Mouse (Mus musculus) embryonic facial prominence, embryonic 11.5 days (tissue): ENCODE measurements around the gene Cdh6. TPM values are rescaled to one million over a fixed set of nuclear protein-coding genes. Genes with fewer than 3 reads are reported as not detected.

Experiments
- ATAC-seq: fragments of 200-750 bp; cut with Nextera tagmentation; replicated peaks from 2 replicates; pipeline ENCODE4 v1.8.0; 2017; ENCODE audit warnings: low read depth; ENCODE audit not compliant: insufficient number of reproducible peaks, low FRiP score, low TSS enrichment
- DNase-seq: peaks from one replicate; pipeline ENCODE4 v3.0.0-alpha.2; 2015; ENCODE audit warnings: low spot score
- H3K27ac ChIP-seq: fragments of 300-500 bp; sonication (generic); replicated peaks from 2 replicates; pipeline ENCODE4 v1.5.1; 2014; ENCODE audit warnings: mild to moderate bottlenecking, low read depth, low read length, control low read depth
- H3K27me3 ChIP-seq: fragments of 300-500 bp; sonication (generic); 2 replicates; pipeline ENCODE4 v1.6.1; 2014; ENCODE audit warnings: mild to moderate bottlenecking, low read length, moderate library complexity, mixed read lengths; ENCODE audit not compliant: control insufficient read depth, insufficient read depth
- H3K36me3 ChIP-seq: fragments of 300-500 bp; sonication (generic); replicated peaks from 2 replicates; pipeline ENCODE4 v1.6.1; 2014; ENCODE audit warnings: low read depth, mild to moderate bottlenecking, low read length, moderate library complexity, mixed read lengths; ENCODE audit not compliant: control insufficient read depth, insufficient read depth
- H3K4me1 ChIP-seq: fragments of 300-500 bp; sonication (generic); 2 replicates; pipeline ENCODE4 v1.6.1; 2014; ENCODE audit warnings: low read length, mixed read lengths; ENCODE audit not compliant: control insufficient read depth, insufficient read depth
- H3K4me2 ChIP-seq: fragments of 300-500 bp; sonication (generic); 2 replicates; pipeline ENCODE4 v1.6.1; 2014; ENCODE audit warnings: low read depth, mild to moderate bottlenecking, control low read depth, low read length, moderate library complexity
- H3K4me3 ChIP-seq: fragments of 300-500 bp; sonication (generic); 2 replicates; pipeline ENCODE4 v1.5.1; 2014; ENCODE audit warnings: low read depth, low read length, control low read depth
- H3K9ac ChIP-seq: fragments of 300-500 bp; sonication (generic); replicated peaks from 2 replicates; pipeline ENCODE4 v1.6.1; 2014; ENCODE audit warnings: mild to moderate bottlenecking, control low read depth, low read length
- H3K9me3 ChIP-seq: fragments of 300-500 bp; sonication (generic); replicated peaks from 2 replicates; pipeline ENCODE4 v1.6.1; 2016; ENCODE audit warnings: mild to moderate bottlenecking, low read length, inconsistent platforms, mixed read lengths; ENCODE audit not compliant: control insufficient read depth
- WGBS: fragments of 180-500 bp; shearing (Covaris S2); extraction: QIAGEN DNeasy Blood & Tissue Kit; methylation state at CpG from one replicate; pipeline ENCODE4 v1.1.7; 2014; 5-methylcytosine and 5-hydroxymethylcytosine counted together
- polyA plus RNA-seq: library from polyadenylated mRNA; unstranded; fragments of >200 nt; fragmentation: Nextera tagmentation; extraction: Ambion mirVana; gene quantifications from 2 replicates; pipeline ENCODE4 v1.2.1, GENCODE M21; 2014

Gene Cdh6
- polyA plus RNA-seq, 1 experiment from 2014 or later: 14.6 TPM

DNA sequence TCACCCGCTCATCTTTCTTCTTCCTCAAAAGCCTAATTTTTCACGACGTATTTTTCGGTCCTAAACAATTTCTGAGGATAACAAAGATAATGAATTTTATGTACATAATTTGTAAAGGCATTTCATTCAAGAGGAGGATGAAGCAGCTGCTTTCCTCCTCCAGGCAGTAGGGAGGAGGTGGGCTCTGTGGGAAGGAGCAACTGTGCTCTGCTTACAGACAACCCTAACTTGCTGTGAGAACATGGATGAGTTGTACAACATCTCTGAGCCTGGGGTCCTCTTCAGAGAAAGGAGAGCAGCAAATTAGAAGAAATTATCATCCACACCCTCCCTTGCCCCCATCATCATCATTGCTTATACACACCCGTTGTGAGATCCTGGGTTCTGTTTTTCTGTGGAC, 33.8 kb downstream of the Cdh6 start:
- Histone ChIP-seq H3K4me3 (no peak overlapping the region), H3K4me2 (no peak overlapping the region), H3K9me3 (no peaks in the 10 kb centered on the region), H3K4me1 (no peaks in the 10 kb centered on the region), H3K36me3 (no peaks in the 10 kb centered on the region), H3K27me3 (no peaks in the 10 kb centered on the region), H3K9ac (no peak overlapping the region), H3K27ac (no peak overlapping the region)
- WGBS: 86% methylated on average over 5 of the region's 5 CpGs
- ATAC-seq (no peak), DNase-seq (no peak)

DNA sequence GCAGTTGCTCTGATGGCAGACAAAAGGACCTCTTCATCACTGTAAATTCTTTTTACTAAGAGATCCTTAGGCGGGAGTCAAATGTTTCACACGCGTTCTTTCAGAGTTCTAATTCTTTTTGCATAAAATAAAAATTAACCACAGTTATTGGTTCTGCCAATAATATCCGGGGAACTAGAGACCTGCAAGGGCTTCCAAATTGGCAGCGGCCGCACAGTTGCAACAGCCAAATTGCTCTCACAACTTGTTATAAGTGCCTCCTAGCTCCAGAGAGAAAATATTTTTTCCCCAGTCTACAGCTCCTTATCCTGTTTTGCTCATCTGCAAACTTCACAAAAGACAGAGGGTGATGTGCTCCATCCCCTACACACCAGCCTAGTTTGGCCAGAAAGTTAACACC, 36.3 kb downstream of the Cdh6 start:
- DNase-seq: no peak
- Histone ChIP-seq H3K4me2 (no peak overlapping the region), H3K36me3 (no peaks in the 10 kb centered on the region), H3K27me3 (no peaks in the 10 kb centered on the region), H3K4me1 (no peaks in the 10 kb centered on the region), H3K9me3 (no peaks in the 10 kb centered on the region), H3K9ac (no peak overlapping the region), H3K27ac (no peak overlapping the region), H3K4me3 (no peak overlapping the region)
- ATAC-seq: no peak
- 89% methylated on average over 6 of the region's 6 CpGs for WGBS

GRCm38 (mm10) chr15:13134086-13134485, 39.4 kb downstream of the Cdh6 start:
- no peak overlapping the region for H3K4me2 ChIP-seq
- no peaks in the 10 kb centered on the region for H3K36me3 ChIP-seq
- no peak overlapping the region for H3K27ac ChIP-seq
- no peaks in the 10 kb centered on the region for H3K9me3 ChIP-seq
- WGBS: 88% methylated on average over 1 of the region's 1 CpGs
- no peaks in the 10 kb centered on the region for H3K27me3 ChIP-seq
- DNase-seq: peak; percentile 74
- H3K4me3 ChIP-seq: no peak overlapping the region
- H3K9ac ChIP-seq: no peak overlapping the region
- no peaks in the 10 kb centered on the region for H3K4me1 ChIP-seq
- no peak for ATAC-seq

GRCm38 (mm10) chr15:13133370-13133769, 40.1 kb downstream of the Cdh6 start:
- no peaks in the 10 kb centered on the region for H3K36me3 ChIP-seq
- ATAC-seq: no peak
- no peak overlapping the region for H3K27ac ChIP-seq
- no peak overlapping the region for H3K9ac ChIP-seq
- no peaks in the 10 kb centered on the region for H3K4me1 ChIP-seq
- DNase-seq: no peak
- no peak overlapping the region for H3K4me3 ChIP-seq
- H3K9me3 ChIP-seq: no peaks in the 10 kb centered on the region
- H3K4me2 ChIP-seq: no peak overlapping the region
- WGBS: 93% methylated on average over 8 of the region's 8 CpGs
- no peaks in the 10 kb centered on the region for H3K27me3 ChIP-seq

GRCm38 (mm10) chr15:13132493-13132892, 41.0 kb downstream of the Cdh6 start:
- 87% methylated on average over 3 of the region's 3 CpGs for WGBS
- no peak for ATAC-seq
- H3K27ac ChIP-seq: no peak overlapping the region
- no peak for DNase-seq
- H3K9ac ChIP-seq: no peak overlapping the region
- H3K9me3 ChIP-seq: no peaks in the 10 kb centered on the region
- no peaks in the 10 kb centered on the region for H3K4me1 ChIP-seq
- H3K4me2 ChIP-seq: no peak overlapping the region
- H3K27me3 ChIP-seq: no peaks in the 10 kb centered on the region
- no peak overlapping the region for H3K4me3 ChIP-seq
- no peaks in the 10 kb centered on the region for H3K36me3 ChIP-seq

GRCm38 (mm10) chr15:13130246-13130645, 43.2 kb downstream of the Cdh6 start:
- H3K9me3 ChIP-seq: no peaks in the 10 kb centered on the region
- no peaks in the 10 kb centered on the region for H3K36me3 ChIP-seq
- no peak overlapping the region for H3K4me2 ChIP-seq
- no peak overlapping the region for H3K9ac ChIP-seq
- ATAC-seq: no peak
- 87% methylated on average over 5 of the region's 5 CpGs for WGBS
- H3K4me3 ChIP-seq: no peak overlapping the region
- no peak overlapping the region for H3K27ac ChIP-seq
- no peak for DNase-seq
- H3K4me1 ChIP-seq: no peaks in the 10 kb centered on the region
- H3K27me3 ChIP-seq: no peaks in the 10 kb centered on the region

DNA sequence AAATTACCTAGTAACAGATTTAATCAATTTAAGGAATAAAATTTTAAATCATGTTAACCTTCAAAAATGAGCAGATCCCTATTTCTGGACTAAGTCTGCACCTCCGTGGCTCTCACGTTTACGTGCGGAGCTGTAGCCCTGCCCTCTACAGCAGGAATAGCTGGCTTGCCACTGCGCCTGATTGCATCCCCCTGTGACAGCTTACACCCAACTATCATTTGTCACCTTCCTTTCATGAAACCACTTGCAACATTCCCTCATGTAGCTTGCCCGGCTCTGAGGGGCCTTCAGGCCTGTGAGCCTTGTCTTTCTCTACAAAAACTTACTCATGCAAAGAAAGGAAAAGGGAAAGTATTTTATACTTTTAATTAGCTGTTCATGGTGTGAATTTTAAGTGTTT, 73.1 kb downstream of the Cdh6 start:
- Histone ChIP-seq H3K9ac (no peak overlapping the region), H3K4me2 (no peak overlapping the region), H3K4me1 (no peaks in the 10 kb centered on the region), H3K36me3 (no peaks in the 10 kb centered on the region), H3K27me3 (no peaks in the 10 kb centered on the region), H3K9me3 (no peaks in the 10 kb centered on the region), H3K27ac (no peak overlapping the region), H3K4me3 (no peak overlapping the region)
- WGBS: 85% methylated on average over 6 of the region's 6 CpGs
- ATAC-seq (no peak), DNase-seq (no peak)

- Histone ChIP-seq H3K9me3 (no peaks in the 10 kb centered on the region), H3K27me3 (no peaks in the 10 kb centered on the region), H3K4me1 (no peaks in the 10 kb centered on the region), H3K27ac (no peak overlapping the region), H3K4me2 (no peak overlapping the region), H3K4me3 (no peak overlapping the region), H3K36me3 (no peaks in the 10 kb centered on the region), H3K9ac (no peak overlapping the region)
- no peak for DNase-seq
- 90% methylated on average over 6 of the region's 6 CpGs for WGBS
- no peak for ATAC-seq
These were observed 75.6 kb downstream of the Cdh6 start for GRCm38 (mm10) chr15:13097861-13098260.
